Mouse (Mus musculus) heart, embryonic 11.5 days (tissue): ENCODE results near the gene Epo. TPM values are rescaled to one million over a fixed set of nuclear protein-coding genes. Genes with fewer than 3 reads are reported as not detected.

Experiments used
- ATAC-seq: fragments of 200-750 bp; cut with Nextera tagmentation; replicated peaks from 2 replicates; pipeline ENCODE4 v1.8.0; 2017; ENCODE audit warnings: moderate library complexity; ENCODE audit not compliant: insufficient number of reproducible peaks, low FRiP score, low TSS enrichment
- H3K27ac ChIP-seq: fragments of 300-500 bp; sonication (generic); 2 replicates; pipeline ENCODE4 v1.5.1; 2014; ENCODE audit warnings: mild to moderate bottlenecking, low read depth, low read length
- H3K27me3 ChIP-seq: fragments of 300-500 bp; sonication (generic); 2 replicates; pipeline ENCODE4 v1.6.1; 2014; ENCODE audit warnings: mild to moderate bottlenecking, low read length, mixed read lengths; ENCODE audit not compliant: control insufficient read depth, insufficient read depth
- H3K36me3 ChIP-seq: fragments of 300-500 bp; sonication (generic); 2 replicates; pipeline ENCODE4 v1.6.1; 2014; ENCODE audit warnings: mild to moderate bottlenecking, low read length, moderate library complexity, mixed read lengths; ENCODE audit not compliant: control insufficient read depth, insufficient read depth
- H3K4me1 ChIP-seq: fragments of 300-500 bp; sonication (generic); 2 replicates; pipeline ENCODE4 v1.6.1; 2014; ENCODE audit warnings: low read length; ENCODE audit not compliant: control insufficient read depth, insufficient read depth
- H3K4me2 ChIP-seq: fragments of 300-500 bp; sonication (generic); 2 replicates; pipeline ENCODE4 v1.6.1; 2014; ENCODE audit warnings: mild to moderate bottlenecking, moderate library complexity
- H3K4me3 ChIP-seq: fragments of 300-500 bp; sonication (generic); 2 replicates; pipeline ENCODE4 v1.5.1; 2014; ENCODE audit warnings: low read depth, low read length
- H3K9ac ChIP-seq: fragments of 300-500 bp; sonication (generic); 2 replicates; pipeline ENCODE4 v1.6.1; 2014; ENCODE audit warnings: mild to moderate bottlenecking, low read depth, low read length, moderate library complexity
- H3K9me3 ChIP-seq: fragments of 300-500 bp; sonication (generic); replicated peaks from 2 replicates; pipeline ENCODE4 v1.6.1; 2016; ENCODE audit warnings: low read length; ENCODE audit not compliant: control insufficient read depth
- WGBS: fragments of 180-500 bp; shearing (Covaris S2); extraction: QIAGEN DNeasy Blood & Tissue Kit; methylation state at CpG from one replicate; pipeline ENCODE4 v1.1.7; 2014; ENCODE audit not compliant: insufficient replicate concordance; 5-methylcytosine and 5-hydroxymethylcytosine counted together
- polyA plus RNA-seq: library from polyadenylated mRNA; unstranded; fragments of >200 nt; fragmentation: Nextera tagmentation; extraction: Ambion mirVana; gene quantifications from 2 replicates; pipeline ENCODE4 v1.2.1, GENCODE M21; 2014

The Epo gene
- polyA plus RNA-seq, 1 experiment from 2014 or later = not detected

DNA sequence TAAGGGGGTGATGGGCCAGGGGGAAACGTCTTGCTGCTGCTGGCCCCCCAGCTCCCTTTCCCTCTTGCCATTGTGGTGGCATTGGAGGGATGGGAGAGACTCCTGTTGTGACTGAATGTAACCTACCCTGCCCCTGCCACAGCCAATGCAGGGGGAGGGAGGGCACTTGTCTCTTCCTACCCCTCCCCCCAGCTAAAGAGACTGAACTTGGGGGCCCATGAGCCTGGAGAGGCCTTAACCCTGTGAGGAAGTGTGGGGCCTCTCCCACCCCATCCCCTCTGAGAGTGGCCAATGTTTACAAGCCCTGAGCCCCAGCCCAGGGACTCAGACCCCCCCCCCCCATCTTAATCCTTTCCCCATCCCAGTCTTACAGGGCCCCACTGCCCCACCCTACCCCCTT, 5.6 kb downstream of the Epo start:
- Histone ChIP-seq H3K9me3 (no peaks in the 10 kb centered on the region), H3K4me2 (no peak overlapping the region), H3K27me3 (no peaks in the 10 kb centered on the region), H3K27ac (no peak overlapping the region), H3K36me3 (peaks cover 57% of the 10 kb centered on the region), H3K4me3 (no peak overlapping the region), H3K4me1 (peaks cover 10% of the 10 kb centered on the region; the same call in 1 of the 2 replicates), H3K9ac (no peak overlapping the region)
- 80% methylated on average over 1 of the region's 1 CpGs for WGBS
- ATAC-seq = no peak

DNA sequence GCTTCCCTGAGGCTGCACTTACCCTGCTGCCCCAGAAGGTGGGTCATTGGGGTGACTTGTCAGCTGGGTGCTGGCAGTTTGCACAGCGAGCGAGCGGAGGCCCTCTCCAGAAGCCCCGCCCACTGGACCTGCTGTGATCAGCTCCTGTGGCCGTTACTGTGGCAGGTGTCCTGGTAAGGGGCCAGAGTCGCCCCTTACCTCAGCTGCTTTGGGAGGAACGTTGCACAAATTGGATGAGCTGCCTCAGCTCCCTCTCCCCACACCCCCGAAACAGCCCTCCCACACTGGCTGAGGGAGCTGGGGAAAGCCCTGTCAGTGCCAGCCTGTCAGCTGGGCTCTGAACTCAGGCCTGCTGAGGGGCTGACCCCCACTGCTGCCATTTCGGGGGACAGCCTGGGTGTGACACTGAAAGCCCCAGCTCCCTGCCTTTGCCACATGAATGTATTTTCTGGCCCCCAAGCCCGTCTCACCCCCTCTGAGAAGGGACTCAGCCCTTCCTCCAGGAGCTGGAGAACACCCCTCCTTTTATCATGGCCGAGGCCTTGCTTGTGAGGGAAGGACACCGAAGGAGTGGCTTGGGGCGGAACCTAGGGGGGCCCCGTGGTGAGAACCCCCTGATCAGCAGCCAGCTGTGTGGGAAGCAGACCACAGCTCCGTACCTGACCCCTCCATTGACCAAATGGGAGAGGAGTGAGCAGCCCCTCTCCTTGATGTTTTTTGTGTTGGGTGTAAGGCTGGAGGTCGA, 6.7 kb downstream of the Epo start:
- no peak overlapping the region for H3K27ac ChIP-seq
- no peaks in the 10 kb centered on the region for H3K27me3 ChIP-seq
- no peak overlapping the region for H3K4me3 ChIP-seq
- H3K9ac ChIP-seq = no peak overlapping the region
- ATAC-seq = no peak
- H3K9me3 ChIP-seq = no peaks in the 10 kb centered on the region
- H3K36me3 ChIP-seq = peaks cover 65% of the 10 kb centered on the region
- 56% methylated on average over 16 of the region's 16 CpGs for WGBS
- H3K4me1 ChIP-seq = peaks cover 10% of the 10 kb centered on the region; the same call in 1 of the 2 replicates
- no peak overlapping the region for H3K4me2 ChIP-seq

DNA sequence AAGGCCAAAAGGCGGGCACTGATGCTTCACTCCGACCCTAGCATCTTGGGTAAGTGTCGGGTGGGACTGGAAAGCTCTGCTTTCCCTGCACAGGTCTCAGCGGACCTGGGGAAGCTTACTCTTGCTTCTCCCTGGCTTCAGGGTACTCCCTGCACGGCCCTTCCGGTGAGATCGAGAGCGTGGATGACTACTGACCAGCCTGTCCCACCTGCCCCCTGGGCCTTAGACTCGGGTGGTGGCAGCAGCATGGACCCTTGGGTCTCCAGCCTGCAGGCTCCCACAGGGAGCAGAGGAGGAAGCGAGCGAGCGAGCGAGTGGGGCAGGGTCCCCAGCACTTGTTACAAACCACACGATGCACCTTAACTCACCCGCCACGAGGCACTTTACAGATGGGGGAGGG, 7.5 kb downstream of the Epo start:
- WGBS = 82% methylated on average over 16 of the region's 16 CpGs
- Histone ChIP-seq H3K27ac (no peak overlapping the region), H3K4me3 (no peak overlapping the region), H3K9ac (no peak overlapping the region), H3K4me1 (peaks cover 10% of the 10 kb centered on the region; the same call in 1 of the 2 replicates), H3K36me3 (peaks cover 72% of the 10 kb centered on the region), H3K27me3 (no peaks in the 10 kb centered on the region), H3K4me2 (no peak overlapping the region), H3K9me3 (no peaks in the 10 kb centered on the region)
- ATAC-seq = no peak

DNA sequence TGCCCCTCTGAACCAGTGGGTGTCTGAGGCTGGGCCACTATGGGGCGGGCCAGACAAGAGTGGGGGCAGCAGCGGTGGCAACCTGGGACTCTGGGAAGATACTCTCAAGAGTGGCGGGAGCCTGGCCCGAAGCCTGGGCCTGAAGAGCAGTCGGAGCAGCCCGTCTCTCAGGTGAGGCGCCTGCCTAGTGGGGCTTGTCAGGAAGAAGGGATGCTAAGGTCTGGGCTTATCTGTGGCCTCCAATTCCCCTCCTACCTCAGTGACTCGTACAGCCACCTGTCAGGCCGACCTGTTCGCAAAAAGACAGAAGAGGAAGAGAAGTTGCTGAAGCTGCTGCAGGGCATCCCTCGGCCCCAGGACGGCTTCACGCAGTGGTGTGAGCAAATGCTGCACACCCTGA, 8.4 kb downstream of the Epo start:
- no peaks in the 10 kb centered on the region for H3K27me3 ChIP-seq
- H3K27ac ChIP-seq = no peak overlapping the region
- WGBS = 91% methylated on average over 13 of the region's 13 CpGs
- H3K4me3 ChIP-seq = no peak overlapping the region
- H3K9ac ChIP-seq = no peak overlapping the region
- ATAC-seq = no peak
- 0 out of 2 replicates have a peak, but pooled peaks cover 7% of the 10 kb centered on the region for H3K4me1 ChIP-seq
- H3K36me3 ChIP-seq = peaks cover 76% of the 10 kb centered on the region
- H3K4me2 ChIP-seq = no peak overlapping the region
- H3K9me3 ChIP-seq = no peaks in the 10 kb centered on the region

DNA sequence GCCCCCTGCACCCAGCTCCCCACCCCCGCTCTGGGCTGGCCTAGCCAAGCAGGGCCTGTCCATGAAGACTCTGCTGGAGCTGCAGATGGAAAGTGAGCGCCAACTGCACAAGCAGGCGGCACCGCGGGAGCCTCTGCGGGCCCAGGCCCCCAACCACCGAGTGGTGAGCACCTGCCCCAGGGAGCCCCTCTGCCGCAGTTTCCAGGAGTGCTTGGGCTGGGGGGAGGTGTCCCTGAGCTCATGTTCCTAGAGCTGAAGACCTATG, 8.9 kb downstream of the Epo start:
- Histone ChIP-seq H3K9ac (no peak overlapping the region), H3K4me1 (0 out of 2 replicates have a peak, but pooled peaks cover 7% of the 10 kb centered on the region), H3K4me3 (no peak overlapping the region), H3K27ac (no peak overlapping the region), H3K27me3 (no peaks in the 10 kb centered on the region), H3K36me3 (peaks cover 76% of the 10 kb centered on the region), H3K9me3 (no peaks in the 10 kb centered on the region), H3K4me2 (no peak overlapping the region)
- ATAC-seq = no peak
- 81% methylated on average over 8 of the region's 8 CpGs for WGBS

DNA sequence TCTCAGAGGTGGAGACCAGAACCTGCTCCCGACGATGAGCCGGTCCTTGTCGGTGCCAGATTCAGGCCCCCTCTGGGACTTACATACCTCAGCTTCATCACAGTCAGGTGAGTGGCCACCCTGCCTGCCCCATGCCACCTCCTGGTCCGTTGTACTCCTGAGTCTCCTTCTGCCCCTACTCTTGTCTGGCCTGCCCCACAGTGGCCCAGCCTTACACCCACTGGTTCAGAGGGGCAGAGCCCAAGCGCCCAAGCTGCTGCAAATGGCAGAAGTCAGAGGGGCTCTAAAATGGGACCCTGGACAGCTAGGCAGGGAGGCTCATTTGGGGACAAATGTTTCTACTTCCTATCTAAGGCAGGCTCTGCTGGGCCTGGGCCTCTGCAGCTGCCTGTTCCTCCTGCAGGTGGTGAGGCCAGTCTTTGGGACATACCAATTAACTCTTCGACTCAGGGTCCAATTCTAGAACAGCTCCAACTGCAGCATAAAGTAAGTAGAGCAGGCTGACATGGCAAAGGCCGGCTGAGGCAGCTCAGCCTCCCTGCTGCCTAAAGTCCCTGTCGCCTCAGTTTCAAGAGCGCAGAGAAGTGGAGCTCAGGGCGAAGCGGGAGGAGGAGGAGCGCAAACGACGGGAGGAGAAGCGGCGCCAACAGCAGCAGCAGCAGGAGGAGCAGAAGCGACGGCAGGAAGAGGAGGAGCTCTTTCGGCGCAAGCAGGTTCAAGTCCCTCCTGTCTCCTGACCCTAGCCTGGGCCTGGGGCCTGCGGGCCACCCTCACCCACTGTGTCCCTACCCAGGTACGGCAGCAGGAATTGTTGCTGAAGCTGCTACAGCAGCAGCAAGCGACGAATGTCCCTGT, 9.4 kb downstream of the Epo start:
- WGBS = 82% methylated on average over 25 of the region's 25 CpGs
- Histone ChIP-seq H3K4me3 (no peak overlapping the region), H3K36me3 (peaks cover 78% of the 10 kb centered on the region), H3K9ac (no peak overlapping the region), H3K27ac (no peak overlapping the region), H3K4me2 (no peak overlapping the region), H3K9me3 (no peaks in the 10 kb centered on the region), H3K27me3 (no peaks in the 10 kb centered on the region), H3K4me1 (0 out of 2 replicates have a peak, but pooled peaks cover 7% of the 10 kb centered on the region)
- no peak for ATAC-seq

DNA sequence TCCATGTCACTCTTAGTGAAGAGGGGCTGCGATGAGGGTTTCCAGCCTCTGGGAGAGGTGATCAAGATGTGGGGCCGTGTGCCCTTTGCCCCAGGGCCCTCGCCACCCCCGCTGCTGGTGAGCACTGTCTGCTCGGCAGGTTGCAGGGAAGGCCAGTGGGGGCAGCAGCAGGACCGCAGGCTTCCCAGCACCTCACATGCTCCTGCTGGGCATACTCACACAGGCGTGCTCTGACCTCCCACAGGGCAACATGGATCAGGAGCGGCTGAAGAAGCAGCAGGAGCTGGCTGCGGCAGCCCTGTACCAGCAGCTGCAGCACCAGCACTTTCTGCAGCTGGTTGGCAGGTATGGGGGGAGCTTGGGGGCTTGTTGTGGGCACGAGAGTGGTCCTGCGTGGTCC, 10.3 kb downstream of the Epo start:
- Histone ChIP-seq H3K27me3 (no peaks in the 10 kb centered on the region), H3K9ac (no peak overlapping the region), H3K4me2 (no peak overlapping the region), H3K4me3 (no peak overlapping the region), H3K36me3 (peaks cover 69% of the 10 kb centered on the region), H3K27ac (no peak overlapping the region), H3K4me1 (0 out of 2 replicates have a peak, but pooled peaks cover 7% of the 10 kb centered on the region), H3K9me3 (no peaks in the 10 kb centered on the region)
- 83% methylated on average over 11 of the region's 11 CpGs for WGBS
- ATAC-seq = no peak

DNA sequence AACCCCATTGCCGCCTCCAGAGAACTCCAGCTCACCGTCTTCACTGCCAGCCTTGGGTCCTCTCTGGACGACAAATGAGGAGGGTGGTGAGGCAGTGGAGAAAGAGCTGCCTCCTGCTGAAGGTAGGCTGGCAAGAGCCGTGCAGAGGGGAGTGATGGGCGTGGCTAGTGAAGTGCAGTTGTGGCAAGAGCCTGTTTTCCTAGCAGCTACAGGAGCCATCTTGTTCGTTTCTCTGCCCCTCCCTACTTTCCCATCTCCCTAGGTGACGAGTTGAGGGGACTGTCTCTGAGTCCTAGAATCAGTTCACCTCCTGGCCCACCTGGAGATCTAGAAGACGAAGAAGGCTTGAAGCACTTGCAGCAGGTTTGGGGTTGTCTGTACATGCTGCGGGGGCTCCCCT, 11.2 kb downstream of the Epo start:
- Histone ChIP-seq H3K9me3 (no peaks in the 10 kb centered on the region), H3K4me3 (no peak overlapping the region), H3K36me3 (peaks cover 66% of the 10 kb centered on the region), H3K27me3 (no peaks in the 10 kb centered on the region), H3K4me2 (no peak overlapping the region), H3K4me1 (0 out of 2 replicates have a peak, but pooled peaks cover 4% of the 10 kb centered on the region), H3K27ac (no peak overlapping the region), H3K9ac (no peak overlapping the region)
- WGBS = 77% methylated on average over 9 of the region's 9 CpGs
- no peak for ATAC-seq
